Mouse (Mus musculus) kidney, postnatal 0 days (tissue): ENCODE data around the gene Gm20388. TPM values are rescaled to one million over a fixed set of nuclear protein-coding genes. Genes with fewer than 3 reads are reported as not detected.

Experiments used
- ATAC-seq: fragments of 200-750 bp; cut with Nextera tagmentation; replicated peaks from 2 replicates; pipeline ENCODE4 v1.8.0; 2017; ENCODE audit warnings: low read depth, moderate number of reproducible peaks, moderate TSS enrichment, moderate library complexity; ENCODE audit not compliant: low FRiP score
- DNase-seq: peaks from one replicate; pipeline ENCODE4 v3.0.0-alpha.2; 2016; ENCODE audit warnings: low spot score
- H3K27ac ChIP-seq: fragments of 300-500 bp; sonication (generic); 2 replicates; pipeline ENCODE4 v1.5.1; 2014; ENCODE audit warnings: mild to moderate bottlenecking
- H3K27me3 ChIP-seq: fragments of 300-500 bp; sonication (generic); 2 replicates; pipeline ENCODE4 v1.6.1; 2014; ENCODE audit warnings: low read length, mixed read lengths; ENCODE audit not compliant: insufficient read depth
- H3K36me3 ChIP-seq: fragments of 300-500 bp; sonication (generic); 2 replicates; pipeline ENCODE4 v1.6.1; 2014; ENCODE audit warnings: low read length, mixed read lengths; ENCODE audit not compliant: insufficient read depth
- H3K4me1 ChIP-seq: fragments of 300-500 bp; sonication (generic); replicated peaks from 2 replicates; pipeline ENCODE4 v1.6.1; 2014; ENCODE audit warnings: antibody characterized with exemption, low read length, mixed read lengths; ENCODE audit not compliant: insufficient read depth
- H3K4me2 ChIP-seq: fragments of 300-500 bp; sonication (generic); 2 replicates; pipeline ENCODE4 v1.6.1; 2014; ENCODE audit warnings: mild to moderate bottlenecking, low read length, moderate library complexity, mixed read lengths
- H3K4me3 ChIP-seq: fragments of 300-500 bp; sonication (generic); replicated peaks from 2 replicates; pipeline ENCODE4 v1.5.1; 2014; ENCODE audit warnings: low read depth, low read length
- H3K9ac ChIP-seq: fragments of 300-500 bp; sonication (generic); 2 replicates; pipeline ENCODE4 v1.6.1; 2014; ENCODE audit warnings: low read depth, low read length
- H3K9me3 ChIP-seq: fragments of 300-500 bp; sonication (generic); replicated peaks from 2 replicates; pipeline ENCODE4 v1.6.1; 2016; ENCODE audit warnings: low read length, inconsistent platforms, mixed read lengths
- CTCF ChIP-seq: IDR thresholded peaks from 2 replicates; pipeline ENCODE4 v1.5.1; 2016; ENCODE audit warnings: antibody characterized with exemption, low read depth, mild to moderate bottlenecking, moderate library complexity
- WGBS: fragments of 180-500 bp; shearing (Covaris S2); extraction: QIAGEN DNeasy Blood & Tissue Kit; methylation state at CpG from one replicate; pipeline ENCODE4 v1.1.7; 2014; 5-methylcytosine and 5-hydroxymethylcytosine counted together
- polyA plus RNA-seq: library from polyadenylated mRNA; unstranded; fragments of >200 nt; fragmentation: Nextera tagmentation; extraction: Ambion mirVana; gene quantifications from 2 replicates; pipeline ENCODE4 v1.2.1, GENCODE M21; 2015

Gene Gm20388
- polyA plus RNA-seq, 1 experiment from 2014 or later, result not detected

- Histone ChIP-seq H3K4me2 (no peak overlapping the region), H3K4me3 (no peak overlapping the region), H3K9me3 (no peaks in the 10 kb centered on the region), H3K4me1 (no peaks in the 10 kb centered on the region; the same call in 1 of the 2 replicates), H3K9ac (no peak overlapping the region), H3K27me3 (no peaks in the 10 kb centered on the region), H3K27ac (no peak overlapping the region), H3K36me3 (no peaks in the 10 kb centered on the region)
- 76% methylated on average over 19 of the region's 19 CpGs for WGBS
- TF ChIP-seq CTCF, result no peak
- ATAC-seq (no peak), DNase-seq (no peak)
These were observed 3510.7 kb downstream of the Gm20388 start for GRCm38 (mm10) chr8:123421325-123421724.

- ATAC-seq (no peak), DNase-seq (peak; percentile 71)
- no peaks in the 10 kb centered on the region; the same call in 1 of the 2 replicates for H3K4me1 ChIP-seq
- no peak overlapping the region for H3K27ac ChIP-seq
- no peaks in the 10 kb centered on the region for H3K27me3 ChIP-seq
- peak; percentile 69 for TF ChIP-seq CTCF
- H3K4me2 ChIP-seq, result peak overlapping the region; percentile 44
- no peaks in the 10 kb centered on the region for H3K36me3 ChIP-seq
- 0 out of 2 replicates have a peak overlapping the region, but pooled peaks have one; percentile 10 for H3K9ac ChIP-seq
- 0 out of 2 replicates have a peak overlapping the region, but pooled peaks have one; percentile 13 for H3K4me3 ChIP-seq
- 15% methylated on average over 17 of the region's 17 CpGs for WGBS
- H3K9me3 ChIP-seq, result peaks cover 7% of the 10 kb centered on the region
These were observed 3511.6 kb downstream of the Gm20388 start for GRCm38 (mm10) chr8:123422056-123422780.

- H3K4me2 ChIP-seq, result peak overlapping the region; percentile 44
- 16% methylated on average over 3 of the region's 3 CpGs for WGBS
- no peak overlapping the region for H3K27ac ChIP-seq
- no peaks in the 10 kb centered on the region for H3K36me3 ChIP-seq
- ATAC-seq, result no peak
- no peak for DNase-seq
- H3K9me3 ChIP-seq, result peaks cover 11% of the 10 kb centered on the region
- no peak overlapping the region for H3K9ac ChIP-seq
- no peaks in the 10 kb centered on the region for H3K27me3 ChIP-seq
- no peak for TF ChIP-seq CTCF
- no peaks in the 10 kb centered on the region; the same call in 1 of the 2 replicates for H3K4me1 ChIP-seq
- H3K4me3 ChIP-seq, result no peak overlapping the region
These were observed 3512.1 kb downstream of the Gm20388 start for GRCm38 (mm10) chr8:123422781-123423159.

- 0 out of 2 replicates have a peak within 1 kb of the TSS, but pooled peaks have one; percentile 10 for H3K9ac ChIP-seq
- peak within 1 kb of the TSS; percentile 44 for H3K4me2 ChIP-seq
- H3K4me3 ChIP-seq, result 0 out of 2 replicates have a peak within 1 kb of the TSS, but pooled peaks have one; percentile 13
- H3K9me3 ChIP-seq, result peaks cover 18% of the 10 kb centered on the region
- no peak for DNase-seq
- no peak for TF ChIP-seq CTCF
- no peaks in the 10 kb centered on the region; the same call in 1 of the 2 replicates for H3K4me1 ChIP-seq
- 60% methylated on average over 7 of the region's 7 CpGs for WGBS
- no peaks in the 10 kb centered on the region for H3K27me3 ChIP-seq
- no peak within 1 kb of the TSS for H3K27ac ChIP-seq
- ATAC-seq, result no peak; the same call in 1 of the 2 replicates
- H3K36me3 ChIP-seq, result no peaks in the 10 kb centered on the region
These were observed 3512.8 kb downstream of the Gm20388 start, which contains the start of gene Def8 for GRCm38 (mm10) chr8:123423441-123423840. TSS of gene Def8 (plus strand) at chr8:123423527.

- no peak overlapping the region for H3K9ac ChIP-seq
- no peak overlapping the region for H3K4me3 ChIP-seq
- no peak for ATAC-seq
- no peak for TF ChIP-seq CTCF
- no peak overlapping the region for H3K27ac ChIP-seq
- H3K4me2 ChIP-seq, result no peak overlapping the region
- WGBS, result 98% methylated on average over 27 of the region's 27 CpGs
- no peaks in the 10 kb centered on the region for H3K27me3 ChIP-seq
- H3K9me3 ChIP-seq, result peaks cover 23% of the 10 kb centered on the region
- DNase-seq, result no peak
- H3K4me1 ChIP-seq, result no peaks in the 10 kb centered on the region; the same call in 1 of the 2 replicates
- no peaks in the 10 kb centered on the region for H3K36me3 ChIP-seq
These were observed 3516.2 kb downstream of the Gm20388 start for GRCm38 (mm10) chr8:123426511-123427509.
